Mouse (Mus musculus) forebrain, embryonic 15.5 days (tissue): Measurements from ENCODE around the gene Selenos. TPM values are rescaled to one million over a fixed set of nuclear protein-coding genes. Genes with fewer than 3 reads are reported as not detected.
"Not testable (repeated sequence)": the region's sequence is repeated elsewhere in the genome, so short reads cannot be mapped to it uniquely, and the experiment has no call there.

ENCODE experiments used
- ATAC-seq: fragments of 200-750 bp; cut with Nextera tagmentation; replicated peaks from 2 replicates; pipeline ENCODE4 v1.8.0; 2017; ENCODE audit warnings: mild to moderate bottlenecking, moderate TSS enrichment, moderate library complexity
- H3K27ac ChIP-seq: fragments of 300-500 bp; sonication (generic); replicated peaks from 2 replicates; pipeline ENCODE4 v1.5.1; 2015; ENCODE audit warnings: mild to moderate bottlenecking, inconsistent platforms
- H3K27me3 ChIP-seq: fragments of 300-500 bp; sonication (generic); 2 replicates; pipeline ENCODE4 v1.6.1; 2015; ENCODE audit warnings: inconsistent platforms
- H3K36me3 ChIP-seq: fragments of 300-500 bp; sonication (generic); 2 replicates; pipeline ENCODE4 v1.6.1; 2015; ENCODE audit warnings: mild to moderate bottlenecking, inconsistent platforms
- H3K4me1 ChIP-seq: fragments of 300-500 bp; sonication (generic); 2 replicates; pipeline ENCODE4 v1.6.1; 2015; ENCODE audit warnings: inconsistent platforms
- H3K4me2 ChIP-seq: fragments of 300-500 bp; sonication (generic); replicated peaks from 2 replicates; pipeline ENCODE4 v1.6.1; 2015; ENCODE audit warnings: mild to moderate bottlenecking, inconsistent platforms
- H3K4me3 ChIP-seq: fragments of 300-500 bp; sonication (generic); 2 replicates; pipeline ENCODE4 v1.5.1; 2015; ENCODE audit warnings: mild to moderate bottlenecking, inconsistent platforms
- H3K9ac ChIP-seq: fragments of 300-500 bp; sonication (generic); replicated peaks from 2 replicates; pipeline ENCODE4 v1.6.1; 2015; ENCODE audit warnings: mild to moderate bottlenecking, inconsistent platforms
- H3K9me3 ChIP-seq: fragments of 300-500 bp; sonication (generic); 2 replicates; pipeline ENCODE4 v1.6.1; 2016; ENCODE audit warnings: inconsistent platforms
- WGBS: fragments of 180-500 bp; shearing (Covaris S2); methylation state at CpG from one replicate; pipeline ENCODE4 v1.1.7; 2015; ENCODE audit warnings: mixed read lengths; 5-methylcytosine and 5-hydroxymethylcytosine counted together
- polyA plus RNA-seq: library from polyadenylated mRNA; unstranded; fragments of >200 nt; fragmentation: Nextera tagmentation; extraction: Ambion mirVana; gene quantifications from 2 replicates; pipeline ENCODE4 v1.2.1, GENCODE M21; 2015

Selenos gene
- polyA plus RNA-seq, 1 experiment from 2014 or later: 81.0 TPM

DNA sequence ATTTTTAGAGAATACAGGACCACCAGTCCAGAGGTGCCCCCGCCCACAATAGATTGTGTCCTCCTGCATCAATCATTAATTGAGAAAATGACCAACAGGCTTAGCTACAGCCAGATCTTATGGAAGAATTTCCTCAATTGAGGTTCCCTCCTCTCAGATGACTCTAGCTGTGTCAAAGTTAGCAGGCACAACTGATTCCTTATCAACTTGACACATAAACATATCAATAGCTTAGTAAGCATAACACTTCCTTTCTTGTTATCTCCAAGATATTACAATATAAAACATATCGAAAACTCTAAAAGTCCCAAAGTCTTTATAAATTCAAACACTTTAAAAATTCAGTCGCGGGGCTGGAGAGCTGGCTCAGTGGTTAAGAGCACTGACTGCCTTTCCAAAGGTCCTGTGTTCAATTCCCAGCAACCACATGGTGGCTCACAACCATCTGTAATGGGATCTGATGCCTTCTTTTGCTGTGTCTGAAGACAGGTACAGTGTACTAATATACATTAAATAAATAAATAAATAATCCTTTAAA is 25.4 kb upstream of the Selenos start:
- Histone ChIP-seq H3K4me2 (no peak overlapping the region), H3K36me3 (no peaks in the 10 kb centered on the region), H3K27me3 (no peaks in the 10 kb centered on the region), H3K4me1 (no peaks in the 10 kb centered on the region), H3K9ac (no peak overlapping the region), H3K4me3 (no peak overlapping the region), H3K27ac (no peak overlapping the region), H3K9me3 (no peaks in the 10 kb centered on the region)
- WGBS: 87% methylated on average over 4 of the region's 4 CpGs
- ATAC-seq: no peak

DNA sequence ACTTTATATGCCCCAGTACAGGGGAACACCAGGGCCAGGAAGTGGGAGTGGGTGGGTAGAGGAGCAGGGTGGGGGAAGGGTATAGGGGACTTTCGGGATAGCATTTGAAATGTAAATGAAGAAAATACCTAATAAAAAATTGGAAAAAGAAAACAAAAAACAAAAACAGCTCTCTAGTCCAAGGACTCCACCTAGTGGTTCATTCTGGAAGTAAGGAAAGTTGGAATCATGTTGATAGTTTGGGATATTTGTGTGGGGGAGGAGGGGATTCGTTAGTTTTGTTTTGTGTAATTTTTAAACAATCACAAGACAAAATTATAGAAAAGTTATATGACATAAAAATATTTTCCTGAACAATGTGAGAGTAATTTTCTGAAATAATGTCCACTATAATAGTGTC is 24.1 kb upstream of the Selenos start:
- not testable (repeated sequence) for H3K4me1 ChIP-seq, H3K27ac ChIP-seq, ATAC-seq, H3K4me2 ChIP-seq, H3K9me3 ChIP-seq, H3K36me3 ChIP-seq, H3K9ac ChIP-seq, H3K27me3 ChIP-seq, H3K4me3 ChIP-seq
- WGBS: 6% methylated on average over 2 of the region's 2 CpGs

DNA sequence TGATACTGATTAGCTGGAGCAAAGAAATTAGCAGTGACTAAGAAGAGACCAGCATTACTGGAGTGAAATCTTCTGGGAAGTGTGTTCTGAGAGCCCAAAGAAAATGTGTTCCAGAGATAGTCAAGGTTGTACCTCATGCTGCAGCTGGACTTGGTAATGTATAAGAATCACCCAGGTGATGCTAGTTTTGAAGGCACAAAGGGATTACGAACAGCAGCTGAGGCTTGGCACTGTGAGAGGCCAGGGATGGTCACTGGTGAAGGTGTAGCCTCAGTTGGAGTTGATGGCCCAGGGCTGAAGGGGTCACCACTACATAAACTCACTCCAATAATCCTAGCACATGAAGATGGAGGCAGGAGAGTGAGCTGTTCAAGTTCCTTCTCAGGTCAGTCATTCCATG is 20.7 kb upstream of the Selenos start, which contains the start of gene Snrpa1:
Gene Snrpa1 (plus strand): TSS at position 301 of the 400 bp plus-strand sequence.
- 83% methylated on average over 1 of the region's 1 CpGs for WGBS
- H3K9ac ChIP-seq: peak within 1 kb of the TSS; percentile 94; the same call in 1 of the 2 replicates

DNA sequence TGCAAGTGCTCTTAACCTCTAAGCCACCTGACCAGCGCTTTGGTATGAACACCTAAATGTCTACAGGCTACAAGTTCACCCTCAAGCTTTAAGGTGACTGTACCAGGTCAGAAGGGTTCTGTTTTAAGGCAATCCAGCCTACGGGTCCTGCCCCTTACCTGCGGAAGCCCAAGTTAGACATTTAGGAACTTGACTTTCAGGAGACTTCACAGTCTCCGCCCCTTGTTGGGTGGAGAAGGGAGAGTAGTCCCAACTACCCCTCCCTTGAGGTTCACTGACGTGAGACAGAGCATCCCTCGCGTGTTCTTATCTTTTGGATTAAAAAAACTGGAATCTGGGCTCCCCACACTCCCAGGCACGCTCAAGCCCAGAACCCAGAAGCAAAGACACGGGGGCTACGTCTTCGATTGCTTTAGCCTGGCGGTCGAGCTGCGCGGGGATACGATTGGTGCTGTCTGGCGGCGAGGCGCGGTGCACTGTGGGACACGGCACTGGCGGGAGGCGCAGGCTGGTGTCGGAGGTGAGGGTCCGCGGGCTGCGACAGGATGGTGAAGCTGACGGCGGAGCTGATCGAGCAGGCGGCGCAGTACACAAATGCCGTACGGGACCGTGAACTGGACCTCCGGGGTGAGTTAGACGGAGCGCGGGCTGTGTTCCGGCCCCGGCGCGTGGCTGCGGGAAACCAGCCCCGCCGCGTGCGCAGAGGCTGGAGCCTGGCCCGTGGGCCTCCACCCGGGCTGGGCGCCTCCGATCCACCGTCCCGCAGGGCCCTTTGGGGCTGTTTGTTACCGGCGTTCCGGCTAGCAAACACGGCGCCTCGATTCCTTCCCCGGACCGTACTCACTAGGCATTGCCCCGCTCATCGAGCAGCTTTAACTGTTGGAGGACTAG is 19.1 kb upstream of the Selenos start:
- H3K4me3 ChIP-seq: peak overlapping the region; percentile 99
- WGBS: under 1% methylated on average over 64 of the region's 64 CpGs
- H3K27me3 ChIP-seq: no peaks in the 10 kb centered on the region
- H3K9me3 ChIP-seq: no peaks in the 10 kb centered on the region
- peaks cover 20% of the 10 kb centered on the region for H3K36me3 ChIP-seq
- H3K9ac ChIP-seq: peak overlapping the region; percentile 94
- peak overlapping the region; percentile 82 for H3K27ac ChIP-seq
- peak overlapping the region; percentile 77 for H3K4me2 ChIP-seq
- peaks cover 20% of the 10 kb centered on the region for H3K4me1 ChIP-seq
- ATAC-seq: peak; percentile 97

More for the DNA sequence above, 20.7 kb upstream of the Selenos start, which contains the start of gene Snrpa1:
- Histone ChIP-seq H3K4me1 (peaks cover 20% of the 10 kb centered on the region), H3K27me3 (no peaks in the 10 kb centered on the region), H3K36me3 (peaks cover 9% of the 10 kb centered on the region), H3K4me3 (peak within 1 kb of the TSS; percentile 99), H3K9me3 (no peaks in the 10 kb centered on the region), H3K4me2 (peak within 1 kb of the TSS; percentile 77), H3K27ac (no peak within 1 kb of the TSS)
- no peak for ATAC-seq

DNA sequence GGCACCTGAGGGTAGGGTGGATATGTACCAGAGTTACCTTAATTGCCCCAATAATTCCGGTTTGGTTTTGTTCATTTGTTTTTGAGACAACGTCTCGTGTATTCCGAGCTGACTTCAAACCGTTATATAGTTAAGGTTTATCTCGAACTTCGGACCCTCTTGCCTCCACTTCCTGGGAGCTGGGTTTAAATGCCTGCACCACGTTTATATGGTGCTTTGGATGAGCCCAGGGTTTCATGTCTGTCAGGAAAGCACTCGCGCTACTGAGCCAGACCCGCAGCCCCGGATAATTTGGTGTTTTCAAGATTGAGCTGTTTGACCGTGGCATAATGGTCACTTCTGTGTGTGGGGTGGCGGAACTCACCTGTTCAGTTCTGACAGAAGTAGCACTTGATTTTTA is 18.4 kb upstream of the Selenos start:
- Histone ChIP-seq H3K27me3 (no peaks in the 10 kb centered on the region), H3K9me3 (no peaks in the 10 kb centered on the region), H3K4me1 (peaks cover 20% of the 10 kb centered on the region), H3K27ac (no peak overlapping the region), H3K4me3 (peak overlapping the region; percentile 99), H3K9ac (peak overlapping the region; percentile 94), H3K4me2 (peak overlapping the region; percentile 77), H3K36me3 (peaks cover 25% of the 10 kb centered on the region)
- under 1% methylated on average over 14 of the region's 14 CpGs for WGBS
- ATAC-seq: no peak

DNA sequence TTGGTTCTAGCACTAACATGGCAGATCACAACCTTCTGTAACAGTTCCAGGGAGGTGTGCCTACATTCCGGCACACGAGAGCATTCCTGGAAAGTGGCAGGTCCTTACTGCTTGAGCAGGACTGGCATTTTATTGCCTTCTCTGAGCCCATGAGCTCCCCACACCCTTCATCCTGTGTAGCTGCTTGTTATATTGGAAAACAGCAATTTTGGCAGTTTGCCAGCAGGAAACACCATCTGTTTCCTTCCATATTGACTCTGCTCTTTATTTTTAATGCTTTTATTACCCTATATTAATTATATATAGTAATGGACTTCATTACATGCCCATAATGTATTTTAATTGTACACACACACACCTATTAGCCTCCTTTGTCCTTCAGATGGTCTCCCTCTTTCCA is 3.0 kb upstream of the Selenos start:
- Histone ChIP-seq H3K9ac (no peak overlapping the region), H3K4me1 (peaks cover 30% of the 10 kb centered on the region), H3K4me3 (no peak overlapping the region), H3K27ac (peak overlapping the region; percentile 53), H3K9me3 (no peaks in the 10 kb centered on the region), H3K36me3 (peaks cover 48% of the 10 kb centered on the region), H3K4me2 (no peak overlapping the region), H3K27me3 (no peaks in the 10 kb centered on the region)
- no peak for ATAC-seq
- 55% methylated on average over 2 of the region's 2 CpGs for WGBS

DNA sequence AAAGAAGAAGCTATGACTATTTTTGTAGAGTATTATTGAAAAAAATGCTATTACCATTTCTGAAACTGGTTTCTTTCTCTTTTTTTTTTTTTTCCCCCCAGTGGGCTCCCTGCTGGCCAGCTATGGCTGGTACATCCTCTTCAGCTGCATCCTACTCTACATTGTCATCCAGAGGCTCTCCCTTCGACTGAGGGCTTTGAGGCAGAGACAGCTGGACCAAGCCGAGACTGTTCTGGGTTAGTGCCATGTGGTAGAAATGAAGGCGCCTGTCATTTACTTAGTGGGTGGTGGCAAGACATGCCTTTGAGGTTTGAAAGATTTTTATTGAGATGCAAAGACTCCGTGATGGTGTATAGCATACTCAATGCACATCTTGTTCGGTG is 773 bp downstream of the Selenos start:
- Histone ChIP-seq H3K9ac (peak overlapping the region; percentile 77), H3K9me3 (no peaks in the 10 kb centered on the region), H3K4me2 (peak overlapping the region; percentile 80), H3K4me1 (peaks cover 30% of the 10 kb centered on the region), H3K27me3 (no peaks in the 10 kb centered on the region), H3K27ac (peak overlapping the region; percentile 75; the same call in 1 of the 2 replicates), H3K36me3 (peaks cover 41% of the 10 kb centered on the region), H3K4me3 (peak overlapping the region; percentile 68)
- WGBS: 40% methylated on average over 5 of the region's 5 CpGs
- no peak for ATAC-seq

DNA sequence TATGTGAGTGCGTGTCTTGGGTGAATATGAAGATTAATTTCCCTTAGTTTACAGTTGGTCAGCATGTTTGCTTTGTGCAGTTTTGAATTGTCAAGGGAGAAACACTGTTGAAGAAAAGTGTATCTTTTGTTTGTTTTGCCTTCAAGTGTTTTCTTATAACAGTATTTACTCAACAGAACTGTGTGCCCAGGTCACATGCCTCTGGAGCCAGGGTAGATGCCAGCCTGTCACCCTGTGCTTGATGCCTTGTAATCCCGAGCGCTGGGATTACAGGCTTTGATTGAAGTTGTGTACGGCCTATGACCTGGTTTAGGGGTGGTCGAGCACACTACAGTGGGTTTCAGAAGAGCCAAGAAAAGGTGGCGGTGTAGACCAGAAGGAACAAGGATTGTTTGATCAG is 4.3 kb downstream of the Selenos start:
- H3K27me3 ChIP-seq: no peaks in the 10 kb centered on the region
- 93% methylated on average over 6 of the region's 6 CpGs for WGBS
- H3K27ac ChIP-seq: no peak overlapping the region
- no peak overlapping the region for H3K4me3 ChIP-seq
- H3K36me3 ChIP-seq: peaks cover 63% of the 10 kb centered on the region
- H3K9ac ChIP-seq: no peak overlapping the region
- H3K4me2 ChIP-seq: no peak overlapping the region
- no peak for ATAC-seq
- H3K9me3 ChIP-seq: no peaks in the 10 kb centered on the region
- peaks cover 15% of the 10 kb centered on the region for H3K4me1 ChIP-seq

DNA sequence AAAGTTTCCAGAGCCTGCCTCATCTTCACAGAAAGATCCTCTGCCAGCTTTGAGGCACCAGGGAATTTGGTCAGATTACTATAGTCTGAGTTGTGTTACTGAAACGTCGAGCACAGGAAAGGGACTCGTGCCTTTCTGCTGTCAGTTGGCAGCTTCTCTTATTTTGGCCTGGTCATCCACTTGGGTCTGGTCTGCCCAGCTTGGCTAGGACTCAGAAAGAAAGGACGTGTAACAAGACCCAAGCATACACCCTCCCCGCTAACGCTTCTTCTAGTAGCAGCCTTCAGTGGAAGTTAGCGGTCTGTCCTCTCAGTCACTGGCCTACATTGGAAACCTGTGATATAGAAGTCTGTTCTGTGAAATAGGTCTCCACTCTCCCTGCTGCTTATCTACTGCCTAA is 5.1 kb downstream of the Selenos start:
- 85% methylated on average over 7 of the region's 7 CpGs for WGBS

DNA sequence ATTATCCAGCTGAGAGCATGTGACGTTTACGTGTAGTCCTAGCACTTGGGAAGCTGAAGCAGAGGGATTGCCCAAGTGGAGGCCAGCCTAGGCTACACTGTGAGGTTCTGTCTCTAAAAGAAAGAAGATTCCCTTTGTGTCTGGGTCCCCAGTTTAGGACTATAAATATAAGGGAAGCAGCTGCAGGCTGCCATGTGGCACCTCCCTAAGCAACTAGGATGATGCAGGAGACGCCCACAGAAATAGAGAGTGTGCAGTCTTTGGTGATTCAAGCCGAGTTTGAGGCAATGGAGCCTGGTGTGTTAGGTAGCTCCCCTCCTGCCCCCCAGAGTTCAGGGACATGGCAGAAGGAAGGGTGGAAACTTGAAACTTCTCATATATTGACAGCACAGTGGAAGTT is 8.2 kb downstream of the Selenos start:
- WGBS: 86% methylated on average over 4 of the region's 4 CpGs

More for the DNA sequence above, 5.1 kb downstream of the Selenos start:
- no peak overlapping the region for H3K9ac ChIP-seq
- no peaks in the 10 kb centered on the region for H3K27me3 ChIP-seq
- peaks cover 70% of the 10 kb centered on the region for H3K36me3 ChIP-seq
- no peak overlapping the region for H3K27ac ChIP-seq
- ATAC-seq: no peak
- H3K4me2 ChIP-seq: no peak overlapping the region
- peaks cover 12% of the 10 kb centered on the region for H3K4me1 ChIP-seq
- H3K4me3 ChIP-seq: no peak overlapping the region
- H3K9me3 ChIP-seq: no peaks in the 10 kb centered on the region

DNA sequence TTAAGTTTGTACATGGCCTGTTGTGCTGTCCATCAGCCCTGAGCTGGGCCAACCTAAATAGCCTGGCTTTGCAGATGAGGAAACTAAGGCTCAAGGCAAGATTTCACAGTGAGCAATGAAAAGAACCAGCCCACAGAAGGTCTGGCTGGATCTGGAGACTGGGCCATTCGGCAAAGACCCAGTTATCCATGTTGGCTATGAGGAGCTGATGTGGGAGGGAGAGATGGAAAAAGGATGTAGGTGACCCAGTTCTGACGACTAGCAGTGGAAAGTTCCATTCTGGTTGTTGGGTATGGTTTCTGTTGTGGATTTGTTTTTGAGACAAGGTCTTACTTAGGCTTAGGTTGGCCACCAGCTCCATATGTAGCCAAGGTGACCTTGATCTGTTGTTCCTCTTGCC is 8.6 kb downstream of the Selenos start:
- H3K27me3 ChIP-seq: no peaks in the 10 kb centered on the region
- H3K4me1 ChIP-seq: no peaks in the 10 kb centered on the region
- H3K27ac ChIP-seq: no peak overlapping the region
- H3K4me3 ChIP-seq: no peak overlapping the region
- H3K36me3 ChIP-seq: peaks cover 80% of the 10 kb centered on the region
- WGBS: 86% methylated on average over 2 of the region's 2 CpGs
- no peak for ATAC-seq
- no peak overlapping the region for H3K9ac ChIP-seq
- H3K4me2 ChIP-seq: no peak overlapping the region
- no peaks in the 10 kb centered on the region for H3K9me3 ChIP-seq

More for the DNA sequence above, 8.2 kb downstream of the Selenos start:
- no peak overlapping the region for H3K9ac ChIP-seq
- no peaks in the 10 kb centered on the region for H3K4me1 ChIP-seq
- H3K27me3 ChIP-seq: no peaks in the 10 kb centered on the region
- no peak overlapping the region for H3K4me2 ChIP-seq
- H3K4me3 ChIP-seq: no peak overlapping the region
- no peaks in the 10 kb centered on the region for H3K9me3 ChIP-seq
- no peak overlapping the region for H3K27ac ChIP-seq
- ATAC-seq: no peak
- H3K36me3 ChIP-seq: peaks cover 83% of the 10 kb centered on the region

DNA sequence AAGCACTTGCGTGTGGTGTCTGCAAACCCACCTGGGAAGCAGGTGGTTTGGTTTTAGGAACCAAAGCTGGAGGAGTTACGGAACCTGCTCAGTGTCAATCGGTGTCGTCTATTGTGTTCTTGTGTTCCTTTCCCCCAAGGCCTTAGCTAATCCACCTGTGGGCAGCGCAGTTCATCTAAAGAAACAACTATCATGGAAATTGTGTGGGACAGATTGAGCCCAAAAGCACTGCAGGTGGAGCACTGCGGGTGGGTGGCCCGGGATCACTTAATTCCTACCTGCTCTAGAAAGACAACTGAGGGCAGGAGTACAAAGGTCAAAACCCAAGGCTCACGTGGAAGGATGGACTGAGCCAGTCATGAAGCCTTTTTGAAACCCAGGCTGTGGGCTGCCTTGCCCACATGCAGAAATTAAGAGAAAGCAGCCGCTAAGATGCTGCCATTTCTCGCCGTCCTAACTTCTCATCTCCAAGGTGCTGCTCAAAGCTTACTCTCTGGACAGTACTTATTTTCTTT is 11.3 kb downstream of the Selenos start:
- Histone ChIP-seq H3K4me3 (no peak overlapping the region), H3K9me3 (no peaks in the 10 kb centered on the region), H3K36me3 (peaks cover 55% of the 10 kb centered on the region), H3K9ac (no peak overlapping the region), H3K4me1 (no peaks in the 10 kb centered on the region), H3K4me2 (no peak overlapping the region), H3K27me3 (no peaks in the 10 kb centered on the region), H3K27ac (no peak overlapping the region)
- WGBS: 79% methylated on average over 11 of the region's 11 CpGs
- ATAC-seq: no peak
